10 mouse cellular contexts compared by ENCODE assay signal in the genomic region with DNA sequence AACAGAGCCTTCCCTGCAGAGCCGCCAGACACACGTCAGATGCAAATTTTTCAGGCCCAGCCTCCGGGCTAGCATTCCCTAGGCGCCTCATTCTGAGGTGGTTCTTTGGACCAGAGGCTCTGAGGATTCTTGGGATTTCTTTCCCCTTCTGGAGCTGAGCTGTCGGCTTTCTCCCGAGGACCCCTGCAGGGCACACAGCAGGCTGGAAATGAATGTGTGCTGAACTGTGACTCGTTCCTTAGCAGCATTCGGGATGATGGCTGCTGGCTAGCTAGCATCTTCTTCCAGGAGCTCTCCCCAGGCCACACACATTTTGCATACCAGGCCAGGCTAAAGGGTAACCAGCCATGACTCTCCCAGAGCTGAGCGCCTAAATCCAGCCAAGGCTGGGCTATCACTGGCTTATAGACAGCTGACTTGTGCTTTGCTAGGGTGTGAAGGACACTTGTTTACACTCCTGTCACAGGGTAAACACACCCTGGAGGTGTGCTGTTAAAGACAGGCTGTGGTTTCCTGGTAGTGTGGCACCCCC. TPM values are rescaled to one million over a fixed set of nuclear protein-coding genes. Genes with fewer than 3 reads are reported as not detected.
DNase-seq lines count a peak whose midpoint lies in the region; ATAC-seq lines count a peak whose summit lies in the region.
"Had no signal": no experiment of that assay in that cellular context is flagged by ENCODE, and none has a peak within 500 bp of the region (broad histone marks: within the 10 kb centered on the region; RNA-seq: fewer than 3 reads in every experiment).

No protein-coding gene starts in this region.

- H3K9ac ChIP-seq in heart, embryonic 11.5 days (ENCODE audit: low read depth, low read length): 0 out of 2 replicates have a peak overlapping the region, but pooled peaks have one; percentile 10
- H3K9ac ChIP-seq in kidney, embryonic 14.5 days (ENCODE audit: low read depth, low read length): no peak overlapping the region
- no peak overlapping the region for H3K9ac ChIP-seq in neural tube, embryonic 13.5 days

- no peak overlapping the region for H3K4me3 ChIP-seq in heart, embryonic 11.5 days (ENCODE audit: low read depth, low read length)
- no peak overlapping the region for H3K4me3 ChIP-seq in kidney, embryonic 14.5 days (ENCODE audit: low read length)
- no peak overlapping the region for H3K4me3 ChIP-seq in neural tube, embryonic 13.5 days

- no peaks in the 10 kb centered on the region for H3K36me3 ChIP-seq in heart, embryonic 11.5 days (ENCODE audit: control insufficient read depth, insufficient read depth, low read length)
- H3K36me3 ChIP-seq in kidney, embryonic 14.5 days (ENCODE audit: control insufficient read depth, insufficient read depth, low read length): no peaks in the 10 kb centered on the region
- H3K36me3 ChIP-seq in neural tube, embryonic 13.5 days: no peaks in the 10 kb centered on the region

- 20% methylated on average over 9 of the region's 9 CpGs for WGBS in heart, embryonic 11.5 days (ENCODE audit: insufficient replicate concordance)
- 11% methylated on average over 9 of the region's 9 CpGs for WGBS in kidney, embryonic 14.5 days
- WGBS in neural tube, embryonic 13.5 days: 4% methylated on average over 9 of the region's 9 CpGs

- DNase-seq in heart, adult 18-20 months: no peak
- DNase-seq in brain, adult 2 months (ENCODE audit: low read depth, low spot score): peak; percentile 12
- DNase-seq in right cerebral cortex, adult 2 months (ENCODE audit: low spot score in 2 of 2): no peak
- DNase-seq: thymus, postnatal 14 days had no signal

- ATAC-seq in heart, embryonic 11.5 days (replicated peaks; ENCODE audit: insufficient number of reproducible peaks, low FRiP score, low TSS enrichment): no peak
- peak; percentile 32; the same call in 1 of the 2 replicates for ATAC-seq in kidney, embryonic 14.5 days (ENCODE audit: low FRiP score, low TSS enrichment)
- ATAC-seq in neural tube, embryonic 13.5 days (ENCODE audit: low read depth): peak; percentile 44; the same call in 1 of the 2 replicates
- no peak for ATAC-seq in erythroblast, adult 5-6 weeks (replicated peaks; ENCODE audit: low FRiP score, poor library complexity, severe bottlenecking)
- ATAC-seq in granulocyte monocyte progenitor cell, adult 5-6 weeks (replicated peaks; ENCODE audit: poor library complexity, severe bottlenecking): no peak

- H3K4me2 ChIP-seq in heart, embryonic 11.5 days: no peak overlapping the region
- H3K4me2 ChIP-seq in kidney, embryonic 14.5 days (replicated peaks; ENCODE audit: low read depth, low read length): no peak overlapping the region
- H3K4me2 ChIP-seq in neural tube, embryonic 13.5 days: no peak overlapping the region

- no peaks in the 10 kb centered on the region for H3K9me3 ChIP-seq in heart, embryonic 11.5 days (replicated peaks; ENCODE audit: control insufficient read depth, low read length)
- H3K9me3 ChIP-seq in kidney, embryonic 14.5 days (ENCODE audit: control insufficient read depth, low read length): no peaks in the 10 kb centered on the region
- H3K9me3 ChIP-seq in neural tube, embryonic 13.5 days: no peaks in the 10 kb centered on the region

- peaks cover 9% of the 10 kb centered on the region; the same call in 1 of the 2 replicates for H3K27me3 ChIP-seq in heart, embryonic 11.5 days (ENCODE audit: control insufficient read depth, insufficient read depth, low read length)
- peaks cover 16% of the 10 kb centered on the region for H3K27me3 ChIP-seq in kidney, embryonic 14.5 days (ENCODE audit: control insufficient read depth, insufficient read depth, low read length)
- peaks cover 44% of the 10 kb centered on the region for H3K27me3 ChIP-seq in neural tube, embryonic 13.5 days
- H3K27me3 ChIP-seq: CH12.LX had no signal

- H3K27ac ChIP-seq in heart, embryonic 11.5 days (ENCODE audit: low read depth, low read length): peak overlapping the region; percentile 35; the same call in 1 of the 2 replicates
- H3K27ac ChIP-seq in kidney, embryonic 14.5 days (ENCODE audit: low read depth, low read length): peak overlapping the region; percentile 30; the same call in 1 of the 2 replicates
- peak overlapping the region; percentile 53 for H3K27ac ChIP-seq in neural tube, embryonic 13.5 days (replicated peaks)

- H3K4me1 ChIP-seq in heart, embryonic 11.5 days (ENCODE audit: control insufficient read depth, insufficient read depth, low read length): peaks cover 49% of the 10 kb centered on the region
- peaks cover 13% of the 10 kb centered on the region for H3K4me1 ChIP-seq in kidney, embryonic 14.5 days (ENCODE audit: control insufficient read depth, insufficient read depth, low read length)
- peaks cover 21% of the 10 kb centered on the region for H3K4me1 ChIP-seq in neural tube, embryonic 13.5 days (replicated peaks)

RNA-seq across cellular contexts. Expression of a gene that starts 3.2 kb away (rescaled TPM):
- polyA plus RNA-seq in heart, embryonic 11.5 days (2014; fragmentation: Nextera tagmentation; extraction: Ambion mirVana): 1.2 and 2.2 TPM in 2 replicates
- not detected for total RNA-seq in heart, adult 18-20 months (2021)
- 0.39 TPM in 1 of 2 replicates, not detected in the other for polyA plus RNA-seq in kidney, embryonic 14.5 days (2014; fragmentation: Nextera tagmentation; extraction: Ambion mirVana)
- polyA plus RNA-seq in neural tube, embryonic 13.5 days (2015; fragmentation: Nextera tagmentation; extraction: Ambion mirVana): 0.66 TPM in 1 of 2 replicates, not detected in the other
- not detected in 2 replicates for total RNA-seq in erythroblast, adult 5-6 weeks (2015; ENCODE audit: low replicate concordance)
- not detected in 2 replicates for total RNA-seq in erythroblast, adult 5-6 weeks (2017; ENCODE audit: low replicate concordance)
- total RNA-seq in granulocyte monocyte progenitor cell, adult 5-6 weeks (2014; fragmentation: Nextera tagmentation): not detected in 2 replicates
- 1.9 TPM in 1 of 2 replicates, not detected in the other for total RNA-seq in granulocyte monocyte progenitor cell, adult 5-6 weeks (2017)
- total RNA-seq: CH12.LX had no signal

RNA-seq across cellular contexts. Expression of a gene that starts 4.0 kb away (rescaled TPM):
- polyA plus RNA-seq in heart, embryonic 11.5 days (2014; fragmentation: Nextera tagmentation; extraction: Ambion mirVana): 1.2 and 1.6 TPM in 2 replicates
- 1 to 10 TPM; 1.3 to 2.1 TPM for total RNA-seq in heart, adult 18-20 months (2021)
- polyA plus RNA-seq in kidney, embryonic 14.5 days (2014; fragmentation: Nextera tagmentation; extraction: Ambion mirVana): 1.6 and 2.1 TPM in 2 replicates
- 0.20 and 0.39 TPM in 2 replicates for polyA plus RNA-seq in neural tube, embryonic 13.5 days (2015; fragmentation: Nextera tagmentation; extraction: Ambion mirVana)
- total RNA-seq in erythroblast, adult 5-6 weeks (2015; ENCODE audit: low replicate concordance): 0.63 TPM in 1 of 2 replicates, not detected in the other
- 0.70 TPM in 1 of 2 replicates, not detected in the other for total RNA-seq in erythroblast, adult 5-6 weeks (2017; ENCODE audit: low replicate concordance)
- 1.8 and 4.3 TPM in 2 replicates for total RNA-seq in granulocyte monocyte progenitor cell, adult 5-6 weeks (2014; fragmentation: Nextera tagmentation)
- total RNA-seq in granulocyte monocyte progenitor cell, adult 5-6 weeks (2017): 0.34 and 0.62 TPM in 2 replicates
- total RNA-seq: CH12.LX had no signal

RNA-seq across cellular contexts. Expression of a gene that starts 40.0 kb away (rescaled TPM):
- polyA plus RNA-seq in heart, embryonic 11.5 days (2014; fragmentation: Nextera tagmentation; extraction: Ambion mirVana): 3.3 and 4.3 TPM in 2 replicates
- total RNA-seq in heart, adult 18-20 months (2021): under 1 TPM in 1 of 2 experiments, not detected in 1; 0.42 TPM
- 2.4 and 2.8 TPM in 2 replicates for polyA plus RNA-seq in kidney, embryonic 14.5 days (2014; fragmentation: Nextera tagmentation; extraction: Ambion mirVana)
- polyA plus RNA-seq in neural tube, embryonic 13.5 days (2015; fragmentation: Nextera tagmentation; extraction: Ambion mirVana): 0.46 and 1.1 TPM in 2 replicates
- total RNA-seq in erythroblast, adult 5-6 weeks (2015; ENCODE audit: low replicate concordance): not detected in 2 replicates
- total RNA-seq in erythroblast, adult 5-6 weeks (2017; ENCODE audit: low replicate concordance): not detected in 2 replicates
- 5.3 and 6.4 TPM in 2 replicates for total RNA-seq in granulocyte monocyte progenitor cell, adult 5-6 weeks (2014; fragmentation: Nextera tagmentation)
- total RNA-seq in granulocyte monocyte progenitor cell, adult 5-6 weeks (2017): 6.3 and 6.7 TPM in 2 replicates

RNA-seq across cellular contexts. Expression of a gene that starts 55.2 kb away (rescaled TPM):
- polyA plus RNA-seq in heart, embryonic 11.5 days (2014; fragmentation: Nextera tagmentation; extraction: Ambion mirVana): 1.2 and 2.5 TPM in 2 replicates
- under 1 TPM in 1 of 2 experiments, not detected in 1; 0.23 TPM for total RNA-seq in heart, adult 18-20 months (2021)
- polyA plus RNA-seq in kidney, embryonic 14.5 days (2014; fragmentation: Nextera tagmentation; extraction: Ambion mirVana): 0.46 and 0.57 TPM in 2 replicates
- polyA plus RNA-seq in neural tube, embryonic 13.5 days (2015; fragmentation: Nextera tagmentation; extraction: Ambion mirVana): 1.1 TPM in 2 replicates
- not detected in 2 replicates for total RNA-seq in erythroblast, adult 5-6 weeks (2015; ENCODE audit: low replicate concordance)
- 0.77 and 1.1 TPM in 2 replicates for total RNA-seq in erythroblast, adult 5-6 weeks (2017; ENCODE audit: low replicate concordance)
- 0.47 and 0.80 TPM in 2 replicates for total RNA-seq in granulocyte monocyte progenitor cell, adult 5-6 weeks (2014; fragmentation: Nextera tagmentation)
- 0.43 TPM in 1 of 2 replicates, not detected in the other for total RNA-seq in granulocyte monocyte progenitor cell, adult 5-6 weeks (2017)

Comparison
In these comparisons a context has a peak if more than half of its experiments do, and no peak if none do; other contexts are left out.
1. ATAC-seq: peak in kidney, embryonic 14.5 days (single experiment) and neural tube, embryonic 13.5 days (single experiment); none in heart, embryonic 11.5 days (single experiment), erythroblast, adult 5-6 weeks (single experiment) and granulocyte monocyte progenitor cell, adult 5-6 weeks (single experiment).
2. RNA of a gene that starts 40.0 kb away (total RNA-seq): 5.3 to 6.7 TPM in granulocyte monocyte progenitor cell, adult 5-6 weeks; 0.42 TPM in heart, adult 18-20 months and not detected in erythroblast, adult 5-6 weeks; every median in the first group is over 4 times any median in the second.
3. Peak in every context shown above with its lines, with median percentiles within 50 percentile points of each other: H3K27ac ChIP-seq.